Mouse (Mus musculus) brain, embryonic 18.5 days (tissue): ENCODE data around the gene Ccdc187.

Experiments
- DNase-seq: peaks from one replicate; pipeline ENCODE4 v3.0.0-alpha.2; 2012; ENCODE audit warnings: low read depth, low spot score

Gene Ccdc187

GRCm38 (mm10) chr2:26214526-26214925 lies 79.8 kb downstream of the Ccdc187 start:
- no peak for DNase-seq

GRCm38 (mm10) chr2:26209566-26209965 lies 84.8 kb downstream of the Ccdc187 start:
- DNase-seq, result no peak

- no peak for DNase-seq
Observed at GRCm38 (mm10) chr2:26208126-26208789, 86.1 kb downstream of the Ccdc187 start, which contains the start of gene Lhx3. TSS of gene Lhx3 (minus strand) at chr2:26208289.

- no peak for DNase-seq
Observed at GRCm38 (mm10) chr2:26207559-26207958, 86.8 kb downstream of the Ccdc187 start.

DNA sequence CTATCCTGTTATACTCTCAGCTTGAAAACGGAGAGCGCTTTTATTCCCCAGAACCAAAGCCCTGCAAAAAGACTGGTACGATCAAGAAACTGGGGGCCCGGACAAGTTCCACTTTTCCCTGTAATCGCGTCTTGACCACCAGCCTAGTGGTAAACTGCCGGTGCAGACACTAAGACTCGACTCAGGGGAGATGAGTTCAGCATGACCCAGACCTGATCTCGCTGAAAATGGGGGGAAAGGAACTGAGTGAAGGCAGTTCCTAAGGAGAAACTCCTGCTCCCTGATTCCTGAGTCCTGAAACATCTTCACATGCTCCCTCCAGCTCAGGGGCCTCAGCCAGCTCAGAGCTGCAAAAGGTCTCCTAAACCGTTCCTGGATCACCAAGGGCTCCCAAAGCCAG lies 88.6 kb downstream of the Ccdc187 start:
- DNase-seq, result no peak

- no peak for DNase-seq
Observed at GRCm38 (mm10) chr2:26205126-26205525, 89.2 kb downstream of the Ccdc187 start.

GRCm38 (mm10) chr2:26202849-26203475 lies 91.4 kb downstream of the Ccdc187 start:
- no peak for DNase-seq

GRCm38 (mm10) chr2:26201926-26202848 lies 92.2 kb downstream of the Ccdc187 start:
- DNase-seq, result no peak

GRCm38 (mm10) chr2:26198488-26198887 lies 95.9 kb downstream of the Ccdc187 start:
- DNase-seq, result no peak

- no peak for DNase-seq
Observed at GRCm38 (mm10) chr2:26194552-26195339, 99.6 kb downstream of the Ccdc187 start.
